In genomic region chr15:83574731-83575351, GRCm38 (mm10) we compare ENCODE assay signal across 16 mouse cellular contexts. TPM values are rescaled to one million over a fixed set of nuclear protein-coding genes. Genes with fewer than 3 reads are reported as not detected.
DNase-seq lines count a peak whose midpoint lies in the region; ATAC-seq and TF ChIP-seq lines count a peak whose summit lies in the region.
"Had no signal": no experiment of that assay in that cellular context is flagged by ENCODE, and none has a peak within 500 bp of the region (broad histone marks: within the 10 kb centered on the region; RNA-seq: fewer than 3 reads in every experiment).

No protein-coding gene starts in this region.

- no peak for DNase-seq in liver, postnatal 0 days
- peak; percentile 96 for DNase-seq in NIH3T3 (ENCODE audit: low read depth)
- peak; percentile 83 to 87 for DNase-seq in lung, adult 18-20 months
- DNase-seq: cerebellum, adult 11-12 months; gastrocnemius, postnatal 36 days; thymus, postnatal 4 days had no signal

- no peak for TF ChIP-seq CTCF in liver, postnatal 0 days (IDR thresholded peaks at IDR 0.05; ENCODE audit: low read depth)

- H3K4me1 ChIP-seq in liver, embryonic 12.5 days, result peaks cover 10% of the 10 kb centered on the region
- H3K4me1 ChIP-seq in liver, postnatal 0 days (ENCODE audit: insufficient read depth), result peaks cover 9% of the 10 kb centered on the region
- no peaks in the 10 kb centered on the region for H3K4me1 ChIP-seq in stomach, embryonic 15.5 days
- no peaks in the 10 kb centered on the region for H3K4me1 ChIP-seq in heart, embryonic 12.5 days (replicated peaks)
- no peaks in the 10 kb centered on the region for H3K4me1 ChIP-seq in hindbrain, embryonic 12.5 days
- H3K4me1 ChIP-seq: limb, embryonic 10.5 days; lung, embryonic 15.5 days; midbrain, embryonic 13.5 days had no signal

- peaks cover 83% of the 10 kb centered on the region for H3K36me3 ChIP-seq in liver, embryonic 12.5 days
- peaks cover 72% of the 10 kb centered on the region for H3K36me3 ChIP-seq in liver, postnatal 0 days (replicated peaks; ENCODE audit: insufficient read depth, low read length)
- H3K36me3 ChIP-seq in stomach, embryonic 15.5 days, result peaks cover 44% of the 10 kb centered on the region
- peaks cover 77% of the 10 kb centered on the region for H3K36me3 ChIP-seq in heart, embryonic 12.5 days
- peaks cover 52% of the 10 kb centered on the region for H3K36me3 ChIP-seq in hindbrain, embryonic 12.5 days

- WGBS in liver, embryonic 12.5 days (ENCODE audit: insufficient replicate concordance), result 74% methylated on average over 6 of the region's 6 CpGs
- 78% methylated on average over 6 of the region's 6 CpGs for WGBS in liver, postnatal 0 days (ENCODE audit: insufficient replicate concordance)
- WGBS in stomach, embryonic 15.5 days, result 71% methylated on average over 6 of the region's 6 CpGs
- 82% methylated on average over 6 of the region's 6 CpGs for WGBS in heart, embryonic 12.5 days
- WGBS in hindbrain, embryonic 12.5 days, result 92% methylated on average over 6 of the region's 6 CpGs

- peak overlapping the region; percentile 50 for H3K27ac ChIP-seq in liver, embryonic 12.5 days
- H3K27ac ChIP-seq in liver, postnatal 0 days (ENCODE audit: low read depth), result no peak overlapping the region
- no peak overlapping the region for H3K27ac ChIP-seq in stomach, embryonic 15.5 days
- H3K27ac ChIP-seq in heart, embryonic 12.5 days (ENCODE audit: poor library complexity, severe bottlenecking), result no peak overlapping the region
- no peak overlapping the region for H3K27ac ChIP-seq in hindbrain, embryonic 12.5 days
- H3K27ac ChIP-seq: heart, embryonic 15.5 days; limb, embryonic 10.5 days; lung, embryonic 15.5 days; midbrain, embryonic 13.5 days had no signal

- no peak for TF ChIP-seq EP300 in liver, postnatal 0 days (IDR thresholded peaks at IDR 0.05; ENCODE audit: low read depth)

- no peak overlapping the region for H3K4me2 ChIP-seq in liver, embryonic 12.5 days
- H3K4me2 ChIP-seq in liver, postnatal 0 days (ENCODE audit: low read depth, low read length), result no peak overlapping the region
- H3K4me2 ChIP-seq in stomach, embryonic 15.5 days, result no peak overlapping the region
- no peak overlapping the region for H3K4me2 ChIP-seq in heart, embryonic 12.5 days
- no peak overlapping the region for H3K4me2 ChIP-seq in hindbrain, embryonic 12.5 days (replicated peaks)
- H3K4me2 ChIP-seq: heart, embryonic 15.5 days; lung, embryonic 15.5 days; midbrain, embryonic 13.5 days had no signal

- no peak overlapping the region for H3K4me3 ChIP-seq in liver, embryonic 12.5 days
- no peak overlapping the region for H3K4me3 ChIP-seq in liver, postnatal 0 days (ENCODE audit: low read depth, low read length)
- no peak overlapping the region for H3K4me3 ChIP-seq in stomach, embryonic 15.5 days (replicated peaks)
- H3K4me3 ChIP-seq in heart, embryonic 12.5 days, result no peak overlapping the region
- H3K4me3 ChIP-seq in hindbrain, embryonic 12.5 days, result no peak overlapping the region
- H3K4me3 ChIP-seq: heart, embryonic 15.5 days; limb, embryonic 10.5 days; lung, embryonic 15.5 days; midbrain, embryonic 13.5 days had no signal

- H3K27me3 ChIP-seq in liver, embryonic 12.5 days (replicated peaks), result no peaks in the 10 kb centered on the region
- no peaks in the 10 kb centered on the region for H3K27me3 ChIP-seq in liver, postnatal 0 days (ENCODE audit: insufficient read depth, low read length)
- H3K27me3 ChIP-seq in stomach, embryonic 15.5 days (replicated peaks), result no peaks in the 10 kb centered on the region
- no peaks in the 10 kb centered on the region for H3K27me3 ChIP-seq in heart, embryonic 12.5 days (replicated peaks)
- H3K27me3 ChIP-seq in hindbrain, embryonic 12.5 days, result no peaks in the 10 kb centered on the region
- H3K27me3 ChIP-seq: heart, embryonic 15.5 days; lung, embryonic 15.5 days; midbrain, embryonic 13.5 days had no signal

- H3K9me3 ChIP-seq in liver, embryonic 12.5 days (replicated peaks), result no peaks in the 10 kb centered on the region
- no peaks in the 10 kb centered on the region for H3K9me3 ChIP-seq in liver, postnatal 0 days (ENCODE audit: low read length)
- no peaks in the 10 kb centered on the region for H3K9me3 ChIP-seq in stomach, embryonic 15.5 days
- no peaks in the 10 kb centered on the region for H3K9me3 ChIP-seq in heart, embryonic 12.5 days (replicated peaks)
- H3K9me3 ChIP-seq in hindbrain, embryonic 12.5 days (replicated peaks), result no peaks in the 10 kb centered on the region
- H3K9me3 ChIP-seq: heart, embryonic 15.5 days; limb, embryonic 10.5 days; lung, embryonic 15.5 days; midbrain, embryonic 13.5 days had no signal

- no peak overlapping the region for H3K9ac ChIP-seq in liver, embryonic 12.5 days
- H3K9ac ChIP-seq in liver, postnatal 0 days (replicated peaks), result no peak overlapping the region
- no peak overlapping the region for H3K9ac ChIP-seq in stomach, embryonic 15.5 days
- no peak overlapping the region for H3K9ac ChIP-seq in heart, embryonic 12.5 days
- no peak overlapping the region for H3K9ac ChIP-seq in hindbrain, embryonic 12.5 days
- H3K9ac ChIP-seq: heart, embryonic 15.5 days; lung, embryonic 15.5 days; midbrain, embryonic 13.5 days had no signal

- no peak for ATAC-seq in liver, embryonic 12.5 days
- no peak for ATAC-seq in liver, postnatal 0 days
- peak; percentile 24; the same call in 1 of the 2 replicates for ATAC-seq in stomach, embryonic 15.5 days (ENCODE audit: insufficient read depth, low FRiP score, low read depth)
- ATAC-seq in erythroid progenitor cell, adult 5-6 weeks (replicated peaks; ENCODE audit: low FRiP score, poor library complexity, severe bottlenecking), result no peak
- ATAC-seq in heart, embryonic 12.5 days (ENCODE audit: insufficient number of reproducible peaks, low FRiP score), result no peak
- no peak for ATAC-seq in hindbrain, embryonic 12.5 days (ENCODE audit: low FRiP score)
- ATAC-seq: hindbrain, embryonic 16.5 days; midbrain, embryonic 13.5 days had no signal

RNA-seq across cellular contexts. Expression of gene Mcat, which starts 11.3 kb away (rescaled TPM):
- 27.1 and 28.1 TPM in 2 replicates for polyA plus RNA-seq in liver, embryonic 12.5 days (2016; fragmentation: Nextera tagmentation; extraction: Ambion mirVana)
- polyA plus RNA-seq in liver, postnatal 0 days (2015; fragmentation: Nextera tagmentation; extraction: Ambion mirVana), result 20.0 and 20.5 TPM in 2 replicates
- 33.6 and 35.4 TPM in 2 replicates for polyA plus RNA-seq in stomach, embryonic 15.5 days (2015; fragmentation: Nextera tagmentation; extraction: Ambion mirVana)
- total RNA-seq in erythroid progenitor cell, adult 5-6 weeks (2015; ENCODE audit: low replicate concordance), result 3.4 and 7.9 TPM in 2 replicates
- total RNA-seq in erythroid progenitor cell, adult 5-6 weeks (2017; ENCODE audit: low replicate concordance), result 2.8 and 13.2 TPM in 2 replicates
- 34.4 and 34.8 TPM in 2 replicates for polyA plus RNA-seq in heart, embryonic 12.5 days (2016; fragmentation: Nextera tagmentation; extraction: Ambion mirVana)
- polyA plus RNA-seq in hindbrain, embryonic 12.5 days (2016; fragmentation: Nextera tagmentation; extraction: Ambion mirVana), result 38.9 and 40.7 TPM in 2 replicates

RNA-seq across cellular contexts. Expression of gene Tspo, which starts 11.4 kb away (rescaled TPM):
- polyA plus RNA-seq in liver, embryonic 12.5 days (2016; fragmentation: Nextera tagmentation; extraction: Ambion mirVana), result 186 and 192 TPM in 2 replicates
- polyA plus RNA-seq in liver, postnatal 0 days (2015; fragmentation: Nextera tagmentation; extraction: Ambion mirVana), result 168 and 183 TPM in 2 replicates
- polyA plus RNA-seq in stomach, embryonic 15.5 days (2015; fragmentation: Nextera tagmentation; extraction: Ambion mirVana), result 94.5 and 118 TPM in 2 replicates
- total RNA-seq in erythroid progenitor cell, adult 5-6 weeks (2015; ENCODE audit: low replicate concordance), result 133 TPM in 2 replicates
- 92.7 and 104 TPM in 2 replicates for total RNA-seq in erythroid progenitor cell, adult 5-6 weeks (2017; ENCODE audit: low replicate concordance)
- polyA plus RNA-seq in heart, embryonic 12.5 days (2016; fragmentation: Nextera tagmentation; extraction: Ambion mirVana), result 119 and 125 TPM in 2 replicates
- 19.5 and 21.9 TPM in 2 replicates for polyA plus RNA-seq in hindbrain, embryonic 12.5 days (2016; fragmentation: Nextera tagmentation; extraction: Ambion mirVana)

RNA-seq across cellular contexts. Expression of gene Ttll12, which starts 20.1 kb away (rescaled TPM):
- polyA plus RNA-seq in liver, embryonic 12.5 days (2016; fragmentation: Nextera tagmentation; extraction: Ambion mirVana), result 62.7 and 64.0 TPM in 2 replicates
- 10.9 and 12.9 TPM in 2 replicates for polyA plus RNA-seq in liver, postnatal 0 days (2015; fragmentation: Nextera tagmentation; extraction: Ambion mirVana)
- polyA plus RNA-seq in stomach, embryonic 15.5 days (2015; fragmentation: Nextera tagmentation; extraction: Ambion mirVana), result 30.6 and 33.6 TPM in 2 replicates
- total RNA-seq in erythroid progenitor cell, adult 5-6 weeks (2015; ENCODE audit: low replicate concordance), result 48.6 and 55.5 TPM in 2 replicates
- total RNA-seq in erythroid progenitor cell, adult 5-6 weeks (2017; ENCODE audit: low replicate concordance), result 42.6 and 47.1 TPM in 2 replicates
- polyA plus RNA-seq in heart, embryonic 12.5 days (2016; fragmentation: Nextera tagmentation; extraction: Ambion mirVana), result 29.2 and 29.3 TPM in 2 replicates
- polyA plus RNA-seq in hindbrain, embryonic 12.5 days (2016; fragmentation: Nextera tagmentation; extraction: Ambion mirVana), result 44.3 and 45.1 TPM in 2 replicates

RNA-seq across cellular contexts. Expression of gene Bik, which starts 48.2 kb away (rescaled TPM):
- polyA plus RNA-seq in liver, embryonic 12.5 days (2016; fragmentation: Nextera tagmentation; extraction: Ambion mirVana), result 2.2 and 2.7 TPM in 2 replicates
- polyA plus RNA-seq in liver, postnatal 0 days (2015; fragmentation: Nextera tagmentation; extraction: Ambion mirVana), result 6.2 and 6.4 TPM in 2 replicates
- 5.8 TPM in 2 replicates for polyA plus RNA-seq in stomach, embryonic 15.5 days (2015; fragmentation: Nextera tagmentation; extraction: Ambion mirVana)
- total RNA-seq in erythroid progenitor cell, adult 5-6 weeks (2015; ENCODE audit: low replicate concordance), result 2.2 TPM in 1 of 2 replicates, not detected in the other
- total RNA-seq in erythroid progenitor cell, adult 5-6 weeks (2017; ENCODE audit: low replicate concordance), result 3.7 TPM in 1 of 2 replicates, not detected in the other
- 31.2 and 35.4 TPM in 2 replicates for polyA plus RNA-seq in heart, embryonic 12.5 days (2016; fragmentation: Nextera tagmentation; extraction: Ambion mirVana)
- 2.0 and 2.1 TPM in 2 replicates for polyA plus RNA-seq in hindbrain, embryonic 12.5 days (2016; fragmentation: Nextera tagmentation; extraction: Ambion mirVana)
